Mouse (Mus musculus) liver, embryonic 13.5 days (tissue): ENCODE measurements around the gene Pard3b. TPM values are rescaled to one million over a fixed set of nuclear protein-coding genes. Genes with fewer than 3 reads are reported as not detected.
"Not testable (repeated sequence)": the region's sequence is repeated elsewhere in the genome, so short reads cannot be mapped to it uniquely, and the experiment has no call there.

Experiments
- ATAC-seq: fragments of 200-750 bp; cut with Nextera tagmentation; 2 replicates; pipeline ENCODE4 v1.8.0; 2017; ENCODE audit warnings: low read depth, mild to moderate bottlenecking, moderate number of reproducible peaks, moderate library complexity
- DNase-seq: peaks from one replicate; pipeline ENCODE4 v3.0.0; 2022
- H3K27ac ChIP-seq: fragments of 300-500 bp; sonication (generic); 2 replicates; pipeline ENCODE4 v1.5.1; 2015; ENCODE audit warnings: moderate library complexity, mild to moderate bottlenecking, inconsistent platforms
- H3K27me3 ChIP-seq: fragments of 300-500 bp; sonication (generic); 2 replicates; pipeline ENCODE4 v1.6.1; 2015; ENCODE audit warnings: mild to moderate bottlenecking, inconsistent platforms
- H3K36me3 ChIP-seq: fragments of 300-500 bp; sonication (generic); 2 replicates; pipeline ENCODE4 v1.6.1; 2015; ENCODE audit warnings: mild to moderate bottlenecking, inconsistent platforms
- H3K4me1 ChIP-seq: fragments of 300-500 bp; sonication (generic); replicated peaks from 2 replicates; pipeline ENCODE4 v1.6.1; 2015; ENCODE audit warnings: inconsistent platforms
- H3K4me2 ChIP-seq: fragments of 300-500 bp; sonication (generic); 2 replicates; pipeline ENCODE4 v1.6.1; 2015; ENCODE audit warnings: inconsistent platforms, mild to moderate bottlenecking, moderate library complexity
- H3K4me3 ChIP-seq: fragments of 300-500 bp; sonication (generic); replicated peaks from 2 replicates; pipeline ENCODE4 v1.5.1; 2015; ENCODE audit warnings: mild to moderate bottlenecking, inconsistent platforms
- H3K9ac ChIP-seq: fragments of 300-500 bp; sonication (generic); 2 replicates; pipeline ENCODE4 v1.6.1; 2015; ENCODE audit warnings: mild to moderate bottlenecking, inconsistent platforms
- H3K9me3 ChIP-seq: fragments of 300-500 bp; sonication (generic); replicated peaks from 2 replicates; pipeline ENCODE4 v1.6.1; 2016; ENCODE audit warnings: inconsistent platforms
- WGBS: fragments of 180-500 bp; shearing (Covaris S2); methylation state at CpG from one replicate; pipeline ENCODE4 v1.1.7; 2015; ENCODE audit not compliant: insufficient replicate concordance; 5-methylcytosine and 5-hydroxymethylcytosine counted together
- polyA plus RNA-seq: library from polyadenylated mRNA; unstranded; fragments of >200 nt; fragmentation: Nextera tagmentation; extraction: Ambion mirVana; gene quantifications from 2 replicates; pipeline ENCODE4 v1.2.1, GENCODE M21; 2015

Gene Pard3b
- polyA plus RNA-seq, 1 experiment from 2014 or later: 2.2 TPM

DNA sequence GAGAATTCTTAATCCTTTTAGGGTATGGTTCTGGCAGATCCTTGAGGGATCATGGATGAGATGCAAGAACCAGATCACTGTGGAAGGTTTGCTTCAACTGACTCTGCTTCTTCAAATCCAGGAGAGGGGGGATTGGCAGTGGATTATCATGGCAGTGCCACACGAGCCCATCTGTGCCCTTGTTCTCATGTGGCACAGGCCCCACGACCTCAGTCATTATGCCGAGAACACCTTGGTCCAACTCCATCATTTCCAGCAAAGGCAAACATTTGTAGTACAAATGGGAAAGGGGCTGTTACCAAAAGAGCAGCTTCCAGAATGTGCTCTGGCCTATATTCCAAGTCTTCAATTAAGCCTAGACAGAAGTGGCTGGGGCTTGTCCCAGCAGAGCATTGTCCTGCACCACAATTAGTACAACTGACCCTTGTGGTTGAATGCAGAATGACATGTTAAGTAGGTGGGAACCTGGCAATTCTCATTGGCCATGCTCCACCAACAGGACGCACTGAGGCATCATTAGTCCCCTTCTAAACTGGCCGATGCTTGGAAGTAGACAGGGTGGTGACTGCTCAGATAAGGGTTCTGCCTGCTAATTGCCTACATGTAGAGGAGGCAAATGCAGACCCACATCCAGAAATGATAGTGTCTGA is 959.3 kb downstream of the Pard3b start:
- 62% methylated on average over 5 of the region's 5 CpGs for WGBS
- ATAC-seq (no peak), DNase-seq (no peak)
- Histone ChIP-seq H3K9ac (no peak overlapping the region), H3K27ac (no peak overlapping the region), H3K9me3 (no peaks in the 10 kb centered on the region), H3K27me3 (no peaks in the 10 kb centered on the region), H3K4me1 (no peaks in the 10 kb centered on the region), H3K4me2 (no peak overlapping the region), H3K36me3 (no peaks in the 10 kb centered on the region), H3K4me3 (no peak overlapping the region)

DNA sequence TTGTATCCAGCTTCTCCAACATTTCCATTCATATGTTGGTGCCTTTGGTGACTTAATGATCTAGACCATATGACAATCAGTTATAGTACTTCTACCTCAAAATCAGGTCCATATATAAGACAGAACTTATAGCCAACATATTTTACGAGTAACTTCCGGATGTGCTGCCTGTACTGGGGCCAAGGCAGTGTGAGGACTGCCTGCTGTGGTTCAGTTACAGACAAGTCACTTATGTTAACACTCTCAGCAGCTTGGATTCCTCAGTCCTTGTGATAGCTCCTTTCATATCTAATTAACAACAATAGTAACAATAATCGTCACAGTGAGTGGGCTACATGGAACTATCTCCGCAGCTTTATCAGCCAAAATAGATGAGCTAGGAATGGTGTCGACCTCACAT is 959.9 kb downstream of the Pard3b start:
- 72% methylated on average over 5 of the region's 5 CpGs for WGBS

DNA sequence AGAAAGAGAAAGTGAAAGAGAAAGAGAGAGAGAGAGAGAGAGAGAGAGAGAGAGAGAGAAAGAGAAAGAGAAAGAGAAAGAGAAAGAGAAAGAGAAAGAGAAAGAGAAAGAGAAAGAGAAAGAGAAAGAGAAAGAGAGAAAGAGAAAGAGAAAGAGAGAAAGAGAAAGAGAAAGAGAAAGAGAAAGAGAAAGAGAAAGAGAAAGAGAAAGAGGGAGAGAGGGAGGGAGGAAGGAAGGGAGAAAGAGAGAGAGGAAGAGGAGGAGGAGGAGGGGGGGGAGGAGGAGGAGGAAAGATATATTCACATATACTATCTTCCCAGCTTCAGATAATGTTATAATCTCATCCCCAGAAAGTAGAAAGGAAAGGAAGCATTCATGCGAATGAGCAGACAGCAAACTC is 966.0 kb downstream of the Pard3b start:
- WGBS: 64% methylated on average over 1 of the region's 1 CpGs
- H3K9me3 ChIP-seq, H3K36me3 ChIP-seq, H3K4me3 ChIP-seq, H3K27ac ChIP-seq, H3K4me2 ChIP-seq, DNase-seq, H3K9ac ChIP-seq, ATAC-seq, H3K4me1 ChIP-seq, H3K27me3 ChIP-seq: not testable (repeated sequence)

More for the DNA sequence above, 959.9 kb downstream of the Pard3b start:
- Histone ChIP-seq H3K36me3 (no peaks in the 10 kb centered on the region), H3K27me3 (no peaks in the 10 kb centered on the region), H3K9ac (no peak overlapping the region), H3K4me3 (no peak overlapping the region), H3K4me1 (no peaks in the 10 kb centered on the region), H3K27ac (no peak overlapping the region), H3K9me3 (no peaks in the 10 kb centered on the region), H3K4me2 (no peak overlapping the region)
- no peak for ATAC-seq
- no peak for DNase-seq

DNA sequence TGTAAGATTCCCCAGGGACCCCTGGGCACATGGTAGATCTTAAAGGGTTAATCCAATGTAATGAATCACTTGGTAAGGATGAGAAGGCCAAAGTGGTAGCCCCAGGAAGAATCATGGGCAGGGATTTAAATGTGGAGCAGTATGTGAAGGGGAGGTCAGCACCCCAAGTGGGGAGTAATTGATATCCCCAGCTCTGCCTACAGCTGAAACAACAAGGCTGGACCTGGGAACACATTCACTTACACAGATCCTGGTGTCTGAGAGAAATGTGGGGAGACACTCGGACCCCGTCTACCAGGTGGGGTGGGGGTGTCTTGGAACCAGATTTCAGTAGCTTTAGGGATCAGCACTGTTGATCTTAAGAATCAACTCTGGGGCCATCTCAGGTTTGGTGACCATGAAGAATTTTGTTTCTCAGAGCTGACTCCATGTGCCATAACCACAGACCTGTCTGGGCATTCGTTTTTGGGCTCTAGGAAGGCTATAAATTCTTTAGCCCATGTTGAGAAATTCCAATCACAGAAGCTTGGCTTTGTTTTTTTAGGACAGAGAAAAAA is 979.6 kb downstream of the Pard3b start:
- ATAC-seq (no peak), DNase-seq (no peak)
- Histone ChIP-seq H3K9ac (no peak overlapping the region), H3K27ac (no peak overlapping the region), H3K36me3 (no peaks in the 10 kb centered on the region), H3K4me3 (no peak overlapping the region), H3K4me2 (no peak overlapping the region), H3K27me3 (no peaks in the 10 kb centered on the region), H3K9me3 (no peaks in the 10 kb centered on the region), H3K4me1 (no peaks in the 10 kb centered on the region)
- WGBS: 59% methylated on average over 3 of the region's 3 CpGs

DNA sequence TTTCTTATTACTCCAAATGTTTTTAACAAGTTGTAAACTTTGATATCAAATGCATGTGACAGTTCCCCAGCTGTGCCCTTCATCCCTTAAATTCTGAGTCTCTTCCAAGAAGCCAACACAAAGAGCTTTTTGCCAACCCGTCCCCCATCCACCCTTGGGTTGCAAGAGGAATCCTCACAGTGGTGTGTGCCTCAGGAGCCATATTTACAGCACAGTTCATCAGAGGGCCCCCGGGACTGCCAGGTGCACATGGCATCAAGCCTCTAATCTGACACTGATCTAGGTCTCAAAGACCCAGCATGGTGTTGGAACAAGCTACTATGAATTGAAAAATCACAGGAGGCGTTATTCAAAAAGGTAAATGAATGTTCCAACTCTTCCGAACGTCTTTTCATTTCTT is 980.8 kb downstream of the Pard3b start:
- H3K27ac ChIP-seq: no peak overlapping the region
- no peak for DNase-seq

DNA sequence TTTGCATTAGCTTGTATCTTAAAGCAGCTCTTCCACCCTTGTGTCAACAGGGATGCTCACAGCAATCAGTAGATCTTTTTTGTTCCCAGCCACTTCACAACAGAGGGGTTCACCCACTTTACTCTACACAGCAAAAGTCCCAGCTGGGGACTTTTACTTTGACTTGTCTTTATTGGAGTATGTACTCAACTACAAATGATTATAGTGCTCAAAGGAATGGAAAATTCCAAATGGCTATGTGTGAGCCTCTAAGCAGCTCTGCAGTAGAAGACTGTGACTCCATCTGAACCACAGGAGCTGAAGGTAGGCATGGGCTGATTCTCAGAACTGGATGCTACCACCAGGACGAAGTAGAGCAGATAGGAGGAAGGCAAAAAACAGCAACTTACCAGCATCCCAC is 983.8 kb downstream of the Pard3b start:
- WGBS: 71% methylated on average over 1 of the region's 1 CpGs
- Histone ChIP-seq H3K4me2 (no peak overlapping the region), H3K4me3 (no peak overlapping the region), H3K9me3 (no peaks in the 10 kb centered on the region), H3K4me1 (no peaks in the 10 kb centered on the region), H3K27me3 (no peaks in the 10 kb centered on the region), H3K9ac (no peak overlapping the region), H3K27ac (no peak overlapping the region), H3K36me3 (no peaks in the 10 kb centered on the region)
- DNase-seq (no peak), ATAC-seq (no peak)

More for the DNA sequence above, 980.8 kb downstream of the Pard3b start:
- 66% methylated on average over 5 of the region's 5 CpGs for WGBS
- ATAC-seq: no peak
- Histone ChIP-seq H3K9me3 (no peaks in the 10 kb centered on the region), H3K27me3 (no peaks in the 10 kb centered on the region), H3K36me3 (no peaks in the 10 kb centered on the region), H3K4me1 (no peaks in the 10 kb centered on the region), H3K9ac (no peak overlapping the region), H3K4me3 (no peak overlapping the region), H3K4me2 (no peak overlapping the region)

DNA sequence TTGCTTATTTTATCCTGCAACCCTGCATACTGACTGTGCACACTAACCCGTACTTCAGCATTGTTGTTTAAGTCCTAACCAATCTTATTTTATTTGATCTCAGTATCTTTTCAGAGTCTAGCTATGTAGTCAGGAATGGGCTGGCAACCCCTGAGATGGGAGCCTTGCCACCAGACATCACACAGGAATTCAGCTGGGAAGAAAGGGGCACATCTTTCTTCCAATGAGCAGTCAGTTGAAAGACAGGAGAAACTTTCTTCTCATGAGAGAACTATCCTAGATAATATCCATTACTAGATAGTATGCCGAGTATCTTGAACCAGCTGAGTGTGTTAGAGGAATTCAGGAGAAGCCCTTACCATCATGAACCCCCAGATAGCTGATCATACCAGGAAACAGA is 985.5 kb downstream of the Pard3b start:
- Histone ChIP-seq H3K36me3 (no peaks in the 10 kb centered on the region), H3K4me3 (no peak overlapping the region), H3K4me2 (no peak overlapping the region), H3K4me1 (no peaks in the 10 kb centered on the region), H3K27me3 (no peaks in the 10 kb centered on the region), H3K9ac (no peak overlapping the region), H3K27ac (no peak overlapping the region), H3K9me3 (no peaks in the 10 kb centered on the region)
- 61% methylated on average over 2 of the region's 2 CpGs for WGBS
- DNase-seq (no peak), ATAC-seq (no peak)

DNA sequence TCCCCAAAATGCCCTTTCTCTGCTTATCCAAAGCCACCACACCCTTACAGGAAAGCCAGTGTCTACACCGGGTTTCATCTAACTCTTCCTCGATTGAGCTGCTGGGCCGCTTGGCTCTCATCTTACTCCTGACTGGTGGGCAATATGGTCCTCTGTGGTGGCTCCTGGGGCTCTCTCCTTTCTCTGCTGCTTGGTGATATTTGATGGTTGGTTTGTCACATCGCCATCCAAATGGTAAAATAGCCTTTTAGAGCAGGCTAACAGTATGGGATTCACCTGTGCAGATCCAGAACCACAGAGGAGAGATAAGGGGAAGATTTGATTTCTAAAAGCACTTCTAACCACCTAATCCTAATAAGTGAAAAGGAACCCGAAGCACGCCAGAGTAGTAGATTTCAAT is 986.2 kb downstream of the Pard3b start:
- Histone ChIP-seq H3K36me3 (no peaks in the 10 kb centered on the region), H3K9ac (no peak overlapping the region), H3K4me3 (no peak overlapping the region), H3K4me2 (no peak overlapping the region), H3K27me3 (no peaks in the 10 kb centered on the region), H3K4me1 (no peaks in the 10 kb centered on the region), H3K27ac (no peak overlapping the region), H3K9me3 (no peaks in the 10 kb centered on the region)
- ATAC-seq (no peak), DNase-seq (no peak)
- 71% methylated on average over 6 of the region's 6 CpGs for WGBS

DNA sequence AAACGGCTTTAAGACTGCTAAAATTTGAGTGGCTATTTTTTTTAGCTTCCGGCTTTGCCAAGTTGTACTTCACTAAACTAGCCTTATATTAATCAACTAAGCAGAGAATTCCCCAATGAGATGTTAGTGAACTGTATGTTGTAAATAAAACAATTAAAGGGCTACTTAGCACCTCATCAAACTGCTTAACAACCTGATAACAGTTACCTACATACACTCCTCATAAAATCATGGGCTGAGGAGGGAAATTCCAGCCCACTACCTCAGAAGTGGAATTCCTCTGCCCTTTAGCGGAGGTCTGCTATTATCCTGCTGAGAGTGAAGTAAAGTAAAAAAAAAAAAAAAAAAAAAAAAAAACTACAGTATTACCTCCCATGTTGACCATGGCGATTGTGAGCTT is 986.7 kb downstream of the Pard3b start:
- Histone ChIP-seq H3K9me3 (no peaks in the 10 kb centered on the region), H3K4me1 (no peaks in the 10 kb centered on the region)
- WGBS: 64% methylated on average over 4 of the region's 4 CpGs

DNA sequence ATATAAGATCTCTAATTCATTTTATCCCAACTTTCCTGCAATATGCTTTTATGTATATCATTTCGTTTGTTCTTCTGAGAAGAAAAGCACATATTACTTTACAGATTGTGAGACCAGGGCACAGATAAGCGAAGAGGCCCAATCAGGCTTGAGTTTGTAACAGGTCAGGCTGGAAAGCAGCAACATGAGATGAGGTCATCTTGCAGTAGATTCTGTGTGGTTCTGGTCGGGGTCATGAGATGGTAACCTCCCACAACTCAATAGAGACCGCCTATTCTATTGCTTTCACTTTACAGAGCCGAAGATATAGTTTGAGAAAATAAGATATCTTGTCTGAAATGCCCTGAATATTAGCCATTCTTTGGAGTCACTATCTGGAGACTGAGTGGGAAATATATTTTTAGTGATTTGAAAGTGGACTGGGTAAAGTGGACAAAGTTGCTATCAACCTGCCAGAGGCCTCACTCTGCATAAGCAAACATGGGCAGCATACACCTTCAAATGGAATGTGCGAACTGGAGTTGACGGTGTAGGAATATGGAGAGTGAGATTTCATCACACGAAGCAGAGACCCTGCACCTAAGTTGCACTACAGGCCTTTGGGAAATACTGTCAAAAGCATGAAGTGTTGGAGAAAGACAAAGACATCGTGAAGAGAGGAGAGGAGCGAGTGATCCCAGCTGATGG is 987.3 kb downstream of the Pard3b start:
- DNase-seq (no peak), ATAC-seq (no peak)

More for the DNA sequence above, 986.7 kb downstream of the Pard3b start:
- no peak overlapping the region for H3K4me3 ChIP-seq
- no peak for DNase-seq
- ATAC-seq: no peak
- H3K4me2 ChIP-seq: no peak overlapping the region
- no peak overlapping the region for H3K27ac ChIP-seq
- no peak overlapping the region for H3K9ac ChIP-seq
- no peaks in the 10 kb centered on the region for H3K36me3 ChIP-seq
- no peaks in the 10 kb centered on the region for H3K27me3 ChIP-seq

DNA sequence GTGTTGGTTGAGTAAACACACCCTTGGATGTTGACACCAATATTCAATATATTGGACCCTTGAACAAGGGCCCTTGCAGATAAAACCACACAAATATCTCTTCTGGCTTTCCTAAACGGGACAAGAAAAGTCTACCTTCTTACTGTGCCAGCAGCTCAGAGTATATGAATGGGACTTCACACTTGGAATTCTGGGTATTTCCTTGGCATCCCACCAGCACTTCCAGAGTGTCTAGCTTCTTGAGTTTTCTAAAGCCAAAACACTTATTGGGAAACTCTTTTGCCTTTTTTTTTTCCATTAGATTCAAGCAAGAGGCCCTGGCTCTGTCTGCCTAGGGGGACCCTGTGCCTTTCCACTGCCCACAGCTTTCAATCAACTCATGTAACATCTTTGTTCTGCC is 991.3 kb downstream of the Pard3b start:
- no peaks in the 10 kb centered on the region for H3K9me3 ChIP-seq
- 52% methylated on average over 1 of the region's 1 CpGs for WGBS
- no peak overlapping the region for H3K4me3 ChIP-seq
- no peak overlapping the region for H3K4me2 ChIP-seq
- H3K27me3 ChIP-seq: no peaks in the 10 kb centered on the region
- ATAC-seq: no peak
- no peaks in the 10 kb centered on the region for H3K36me3 ChIP-seq
- no peaks in the 10 kb centered on the region for H3K4me1 ChIP-seq
- no peak for DNase-seq
- no peak overlapping the region for H3K9ac ChIP-seq
- no peak overlapping the region for H3K27ac ChIP-seq

More for the DNA sequence above, 987.3 kb downstream of the Pard3b start:
- WGBS: 65% methylated on average over 10 of the region's 10 CpGs
- H3K9me3 ChIP-seq: no peaks in the 10 kb centered on the region
- no peak overlapping the region for H3K9ac ChIP-seq
- H3K27ac ChIP-seq: no peak overlapping the region
- no peaks in the 10 kb centered on the region for H3K4me1 ChIP-seq
- no peak overlapping the region for H3K4me2 ChIP-seq
- H3K4me3 ChIP-seq: no peak overlapping the region
- H3K36me3 ChIP-seq: no peaks in the 10 kb centered on the region
- no peaks in the 10 kb centered on the region for H3K27me3 ChIP-seq
